Mouse (Mus musculus) neutrophil, adult 83 days (primary cell): ENCODE data around the gene Ablim2. TPM values are rescaled to one million over a fixed set of nuclear protein-coding genes. Genes with fewer than 3 reads are reported as not detected.

Experiments
- total RNA-seq, 2 experiments: library from RNA; stranded (reverse); gene quantifications; one replicate each; pipeline ENCODE4 v1.2.4; 2023

Gene Ablim2
- 1 to 10 TPM in 1 of 2 experiments, not detected in 1; 1.3 TPM for total RNA-seq

GRCm38 (mm10) chr5:35757639-35758001 lies at the start of gene Ablim2:
Gene Ablim2, plus strand, starts transcription at chr5:35757880.

GRCm38 (mm10) chr5:35739536-35740278 lies 18.0 kb upstream of the Ablim2 start, which contains the start of gene Sh3tc1:
Gene Sh3tc1, minus strand, starts transcription at chr5:35739987.

GRCm38 (mm10) chr5:35893093-35893804 lies 135.6 kb downstream of the Ablim2 start, which contains the start of gene Afap1:
Gene Afap1, plus strand, starts transcription at chr5:35893319.

Other genes with a start within 250 kb of the Ablim2 start
- gene Cpz, start 232.2 kb upstream of the Ablim2 start, total RNA-seq = 1 to 10 TPM in 1 of 2 experiments, under 1 TPM in 1; 0.60 to 1.0 TPM
- 1 to 10 TPM; 4.5 to 4.8 TPM for gene Trmt44, start 182.8 kb upstream of the Ablim2 start, total RNA-seq
- gene Acox3, start 174.8 kb upstream of the Ablim2 start, total RNA-seq = 100 to 1,000 TPM; 151 to 158 TPM
- gene Htra3, start 78.1 kb upstream of the Ablim2 start, total RNA-seq = under 1 TPM in 1 of 2 experiments, not detected in 1; 0.44 TPM
- 10 to 100 TPM; 17.8 to 27.7 TPM for gene Sh3tc1, start 17.9 kb upstream of the Ablim2 start, total RNA-seq
- gene Afap1, start 135.4 kb downstream of the Ablim2 start, total RNA-seq = 1 to 10 TPM; 6.6 to 7.1 TPM